Mouse (Mus musculus) ovary, postnatal 10 days (tissue): ENCODE results near the gene Rtkn.

ENCODE experiments used
- DNase-seq: peaks from one replicate; pipeline ENCODE4 v3.0.0; 2022; ENCODE audit warnings: low spot score

Gene Rtkn

DNA sequence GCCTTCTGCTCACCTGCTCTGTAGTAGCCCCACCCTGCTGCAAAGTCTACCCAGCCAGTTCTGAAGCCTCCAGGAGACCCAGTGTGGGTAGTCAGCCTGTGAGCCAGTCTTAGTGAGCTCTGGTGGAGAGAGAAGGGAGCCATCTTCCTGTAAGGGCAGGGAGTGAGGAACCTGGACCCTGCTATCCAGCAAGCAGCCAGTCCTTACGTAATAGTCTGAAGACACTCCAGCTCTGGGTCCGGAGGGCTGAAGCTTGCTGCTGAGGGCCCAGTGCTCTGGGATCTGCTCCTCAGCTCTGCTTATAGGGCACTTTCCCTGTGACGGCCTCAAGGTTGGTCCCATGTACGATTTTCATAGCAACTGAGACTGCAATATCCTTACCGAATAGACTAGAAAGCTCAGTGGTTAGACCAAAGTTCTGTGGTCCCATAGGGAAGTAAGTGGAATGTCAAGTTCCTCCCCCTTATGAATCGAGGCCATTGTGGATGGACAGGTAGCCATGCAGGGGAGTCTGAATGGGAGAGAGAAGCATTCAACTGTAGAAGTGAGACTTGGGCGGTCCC lies at the start of gene Rtkn:
Rtkn (plus strand) TSS at position 513 of the 563 bp plus-strand sequence.
- DNase-seq = no peak

DNA sequence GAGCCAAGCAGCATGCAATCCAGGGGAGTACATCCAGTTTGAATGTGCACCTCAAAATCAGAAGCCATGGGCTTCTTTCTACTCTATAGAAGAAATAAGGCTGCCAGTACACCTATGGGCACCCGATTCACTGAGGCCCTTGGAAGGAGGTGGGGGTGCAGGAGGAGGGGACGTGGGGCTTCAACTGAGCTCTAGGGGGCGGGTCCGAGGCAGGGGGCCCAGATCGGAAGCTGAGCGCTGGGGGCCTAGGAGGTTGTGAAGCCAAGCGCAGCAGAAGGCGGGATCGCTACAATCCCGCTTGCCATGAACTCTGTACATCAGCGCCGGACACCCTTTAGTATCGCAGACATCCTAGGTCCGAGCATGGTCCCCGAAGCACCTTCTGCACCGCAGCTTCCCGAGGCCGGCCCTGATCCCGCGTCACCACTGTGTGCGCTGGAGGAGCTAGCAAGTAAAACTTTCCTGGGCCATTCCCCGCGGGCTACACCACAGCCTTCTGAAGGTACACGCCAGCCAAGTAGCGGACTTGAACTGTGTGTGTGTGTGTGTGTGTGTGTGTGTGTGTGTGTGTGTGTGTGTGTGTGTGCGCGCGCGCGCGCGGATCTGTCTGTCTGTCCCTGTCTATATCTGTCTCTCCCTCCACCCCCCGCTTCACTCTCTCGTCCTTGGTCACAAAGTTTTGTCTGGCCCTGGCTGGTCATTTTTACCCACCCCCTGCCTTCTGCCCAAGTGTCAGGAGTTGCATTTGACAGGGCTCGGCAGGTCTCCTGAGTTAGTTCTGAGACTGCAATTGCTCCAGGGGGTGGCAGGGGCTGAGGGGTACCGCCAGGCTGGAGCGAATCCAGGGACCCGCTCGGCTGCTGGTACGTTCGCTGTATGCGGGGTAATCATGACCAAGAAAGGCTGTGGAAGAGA lies 48.9 kb upstream of the Rtkn start, which contains the start of gene Lbx2:
Lbx2 (plus strand) TSS at position 247 of the 915 bp plus-strand sequence.
- DNase-seq = no peak

DNA sequence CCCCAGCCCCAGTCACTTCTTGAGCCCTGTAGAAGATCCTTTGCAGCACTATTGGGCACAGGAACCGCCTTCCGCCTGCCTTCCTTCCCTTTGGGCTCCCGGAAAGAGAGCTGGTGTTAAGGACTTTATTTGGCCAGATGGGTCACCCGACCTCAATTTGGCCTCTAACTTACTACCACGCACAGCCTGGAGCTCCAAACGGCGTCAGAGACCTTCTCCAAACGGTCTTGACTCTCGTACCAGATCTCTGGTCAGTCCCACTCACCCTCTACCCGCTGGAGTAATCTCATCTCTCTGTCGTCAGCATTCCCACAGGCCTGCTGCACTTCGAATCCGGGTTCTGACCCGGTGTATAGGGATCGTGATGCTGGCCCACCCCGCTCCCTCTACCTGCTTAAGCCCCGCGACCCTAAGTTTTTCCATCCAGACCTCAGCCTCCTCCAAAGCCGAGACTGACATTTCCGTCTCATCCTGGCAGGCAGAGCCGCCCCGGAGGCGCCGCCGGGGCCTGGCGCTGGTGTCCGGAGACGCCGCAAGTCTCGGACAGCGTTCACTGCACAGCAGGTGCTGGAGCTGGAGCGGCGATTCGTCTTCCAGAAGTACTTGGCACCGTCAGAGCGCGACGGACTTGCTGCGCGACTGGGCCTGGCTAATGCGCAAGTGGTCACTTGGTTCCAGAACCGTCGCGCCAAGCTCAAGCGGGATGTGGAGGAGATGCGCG lies 47.9 kb upstream of the Rtkn start:
- DNase-seq = no peak

DNA sequence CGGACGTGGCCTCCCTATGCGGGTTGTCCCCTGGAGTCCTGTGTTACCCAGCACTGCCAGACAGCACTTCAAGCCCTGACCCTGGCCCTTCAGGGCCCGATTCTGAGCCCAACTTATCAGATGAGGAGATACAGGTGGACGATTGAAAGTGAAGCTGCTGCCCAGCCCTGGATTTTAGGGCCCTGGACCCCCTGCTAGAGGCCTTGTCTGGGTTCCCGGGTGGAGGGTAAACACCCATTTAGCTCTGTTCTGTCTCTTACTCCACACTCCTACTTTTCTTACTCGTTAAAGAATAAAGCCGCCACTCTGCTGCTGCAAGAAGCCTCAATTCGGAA lies 47.4 kb upstream of the Rtkn start:
- no peak for DNase-seq

DNA sequence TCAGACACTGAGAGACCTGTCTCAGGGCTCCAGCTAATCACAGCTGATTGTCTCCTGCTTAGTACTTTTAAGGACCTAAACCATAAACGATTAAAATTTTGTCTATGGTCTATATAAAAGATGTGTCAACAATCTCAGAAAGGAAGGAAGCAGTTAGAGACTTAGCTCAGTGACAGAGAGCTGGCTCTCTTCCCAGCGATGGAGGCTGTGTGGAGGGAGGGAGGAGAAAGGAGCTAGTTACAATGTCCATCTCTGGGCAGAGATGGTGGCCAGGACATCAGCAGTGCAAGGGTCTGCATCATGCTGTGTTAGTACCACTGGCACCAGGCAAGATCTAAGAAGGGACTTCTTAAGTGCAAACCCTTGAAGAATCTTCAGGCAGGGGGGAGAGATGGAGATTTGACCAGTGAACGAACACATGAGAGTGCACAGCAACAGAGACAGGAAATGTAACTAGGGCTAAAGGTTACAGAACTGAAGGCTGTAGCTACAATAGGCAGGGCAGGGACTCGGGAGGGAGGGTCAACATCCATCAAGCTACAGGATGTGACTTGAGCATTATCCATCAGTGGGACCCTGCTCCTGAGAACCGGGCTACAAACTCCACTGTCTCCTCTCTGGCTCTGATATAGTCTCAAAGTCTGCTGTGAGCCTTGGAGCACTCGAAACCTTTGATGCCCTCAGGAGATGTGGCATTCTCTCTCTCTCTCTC lies 42.7 kb upstream of the Rtkn start:
- no peak for DNase-seq

DNA sequence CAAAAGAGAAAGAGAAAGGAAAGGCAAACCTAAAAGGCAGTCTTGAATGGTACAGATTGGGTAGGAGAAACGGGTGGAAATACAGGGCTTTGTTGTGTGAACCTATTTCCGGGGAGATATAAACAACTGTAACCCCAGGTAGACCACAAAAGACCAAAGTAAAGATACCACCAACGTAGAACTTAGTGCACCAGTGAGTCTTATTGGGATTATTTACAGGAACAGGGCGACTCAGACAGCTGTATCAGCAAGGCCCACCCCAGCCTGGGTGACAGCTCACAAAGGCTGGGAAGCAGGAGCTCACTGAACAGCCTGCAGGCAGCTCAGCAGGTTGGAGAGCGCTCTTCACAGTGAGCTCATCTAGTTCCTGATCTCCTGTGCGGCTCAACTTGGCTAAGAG lies 39.3 kb upstream of the Rtkn start:
- DNase-seq = no peak

DNA sequence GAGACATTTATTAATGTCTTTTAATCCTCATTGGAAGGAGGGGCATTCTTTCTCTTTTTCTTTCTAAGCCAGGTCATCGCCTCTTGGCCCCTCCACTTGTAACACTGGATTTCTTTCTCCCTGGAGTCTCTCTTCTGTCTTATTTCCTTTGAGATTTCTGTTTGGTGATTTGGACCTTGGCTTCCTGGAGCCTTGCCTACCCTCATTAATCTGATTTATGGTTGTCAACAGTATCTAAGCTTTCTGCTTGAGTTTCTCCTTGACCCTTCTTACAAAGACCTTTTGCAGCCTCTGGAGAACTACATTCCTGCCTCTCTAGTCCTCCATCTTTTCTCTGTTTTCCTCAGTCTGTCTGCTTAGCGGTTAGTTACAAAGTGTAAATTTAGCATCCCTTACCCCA lies 36.9 kb upstream of the Rtkn start:
- no peak for DNase-seq

DNA sequence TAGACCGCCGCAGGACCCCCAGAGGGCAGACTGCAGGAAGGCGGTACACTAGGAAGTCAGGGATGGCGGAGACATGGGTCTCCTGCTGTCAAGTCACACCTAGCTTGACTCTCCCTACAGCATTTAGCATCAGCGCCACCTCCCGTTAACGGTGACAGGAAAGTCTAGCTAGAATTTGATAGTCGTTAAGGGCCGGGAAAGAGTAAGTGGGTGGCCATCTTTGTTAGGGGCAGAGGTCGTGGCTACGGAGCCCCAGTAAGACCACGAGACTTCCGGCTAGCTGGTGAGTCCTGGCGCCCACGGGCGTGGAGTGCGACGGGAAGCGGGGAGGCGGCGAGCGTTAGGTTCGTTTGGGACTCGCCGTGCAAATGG lies 34.0 kb upstream of the Rtkn start, which contains the start of the genes Ccdc142 and Gm42688:
Ccdc142 (plus strand) TSS at position 286 of the 372 bp plus-strand sequence.
Gm42688 (plus strand) TSS at position 302 of the 372 bp plus-strand sequence.
- peak; percentile 66 for DNase-seq

DNA sequence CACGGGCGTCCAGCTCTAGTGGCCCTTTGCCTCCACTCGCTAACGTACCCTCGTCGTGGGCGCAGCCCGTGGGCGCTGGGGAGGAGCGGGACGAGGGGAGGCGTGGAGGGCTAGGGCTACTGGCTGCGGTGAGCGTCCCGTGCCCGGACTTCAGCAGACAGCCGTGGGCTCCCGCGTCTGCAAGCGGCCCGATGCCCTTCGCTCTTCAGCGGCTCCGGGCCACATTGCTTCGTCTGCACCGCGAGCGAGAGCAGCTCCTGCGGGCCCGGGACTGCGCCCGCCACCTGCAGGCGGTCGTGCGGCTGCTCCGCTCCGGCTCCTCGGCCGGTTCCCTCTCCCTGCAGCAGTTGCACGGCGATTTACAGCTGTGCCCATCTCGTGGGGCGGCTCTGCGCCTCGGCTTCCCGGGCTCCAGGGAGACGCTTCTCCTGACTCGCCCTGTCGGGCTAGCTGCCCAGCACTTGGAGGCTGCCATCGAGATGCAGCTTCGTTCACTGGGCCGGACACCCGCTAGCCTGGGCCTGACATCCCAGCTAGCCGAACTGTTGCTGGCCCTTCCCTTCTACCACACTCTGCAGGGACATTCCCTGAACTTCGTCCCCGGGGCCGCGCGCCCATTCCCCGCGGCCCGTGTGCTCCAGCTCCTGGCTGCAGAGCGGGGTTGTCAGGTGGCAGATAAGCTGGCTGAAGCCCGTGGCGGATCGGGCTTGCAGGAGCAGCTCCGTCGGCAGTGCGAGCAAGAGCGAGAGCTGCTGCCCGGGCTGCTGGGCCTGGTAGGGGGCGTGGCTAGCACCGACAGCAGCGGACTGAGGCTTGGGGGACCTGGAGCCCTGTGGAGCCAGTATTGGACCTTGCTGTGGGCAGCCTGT lies 33.3 kb upstream of the Rtkn start:
- no peak for DNase-seq

DNA sequence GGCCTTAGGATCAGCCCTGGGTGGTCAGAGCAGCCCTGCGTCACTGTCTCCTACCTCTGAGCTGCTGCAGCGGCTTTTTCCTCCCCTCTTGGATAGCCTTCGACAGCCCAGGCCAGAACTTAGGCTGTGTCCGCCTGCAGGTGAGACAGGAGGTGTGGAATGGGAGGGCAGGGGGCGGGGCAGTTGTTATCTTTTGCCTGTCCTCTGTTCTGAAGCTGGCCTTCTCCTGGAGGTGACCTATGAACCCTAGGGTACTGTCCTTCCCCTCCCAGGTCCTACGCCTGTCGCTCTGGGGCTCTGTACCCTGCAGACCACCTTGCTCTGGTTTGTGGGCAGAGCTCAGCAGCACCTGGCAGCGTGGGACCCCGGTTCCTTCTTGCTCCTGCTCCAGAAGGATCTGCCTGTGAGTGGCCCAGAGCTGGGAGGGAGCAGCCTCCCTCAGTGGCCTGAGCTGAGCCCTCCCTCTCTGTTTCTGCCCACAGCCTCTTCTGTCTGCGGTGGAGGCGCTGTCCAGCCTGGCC lies 32.1 kb upstream of the Rtkn start:
- no peak for DNase-seq

DNA sequence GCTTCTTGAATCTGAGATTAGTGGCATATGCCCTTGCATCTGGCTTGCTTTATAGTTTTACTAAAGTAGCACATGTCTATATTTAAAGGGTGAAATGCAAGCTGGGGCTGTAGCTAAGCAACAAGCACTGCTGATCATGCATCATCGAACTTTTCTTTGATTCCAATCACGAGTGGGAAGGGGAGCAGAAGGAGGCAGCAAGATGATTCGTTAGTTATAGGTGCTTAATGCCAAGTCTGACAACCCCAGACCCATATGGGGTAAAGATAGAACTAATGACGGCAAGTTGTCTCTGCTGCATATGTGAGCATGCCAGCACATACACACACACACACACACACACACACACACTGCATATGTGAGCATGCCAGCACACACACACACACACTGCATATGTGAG lies 31.1 kb upstream of the Rtkn start:
- DNase-seq = no peak

DNA sequence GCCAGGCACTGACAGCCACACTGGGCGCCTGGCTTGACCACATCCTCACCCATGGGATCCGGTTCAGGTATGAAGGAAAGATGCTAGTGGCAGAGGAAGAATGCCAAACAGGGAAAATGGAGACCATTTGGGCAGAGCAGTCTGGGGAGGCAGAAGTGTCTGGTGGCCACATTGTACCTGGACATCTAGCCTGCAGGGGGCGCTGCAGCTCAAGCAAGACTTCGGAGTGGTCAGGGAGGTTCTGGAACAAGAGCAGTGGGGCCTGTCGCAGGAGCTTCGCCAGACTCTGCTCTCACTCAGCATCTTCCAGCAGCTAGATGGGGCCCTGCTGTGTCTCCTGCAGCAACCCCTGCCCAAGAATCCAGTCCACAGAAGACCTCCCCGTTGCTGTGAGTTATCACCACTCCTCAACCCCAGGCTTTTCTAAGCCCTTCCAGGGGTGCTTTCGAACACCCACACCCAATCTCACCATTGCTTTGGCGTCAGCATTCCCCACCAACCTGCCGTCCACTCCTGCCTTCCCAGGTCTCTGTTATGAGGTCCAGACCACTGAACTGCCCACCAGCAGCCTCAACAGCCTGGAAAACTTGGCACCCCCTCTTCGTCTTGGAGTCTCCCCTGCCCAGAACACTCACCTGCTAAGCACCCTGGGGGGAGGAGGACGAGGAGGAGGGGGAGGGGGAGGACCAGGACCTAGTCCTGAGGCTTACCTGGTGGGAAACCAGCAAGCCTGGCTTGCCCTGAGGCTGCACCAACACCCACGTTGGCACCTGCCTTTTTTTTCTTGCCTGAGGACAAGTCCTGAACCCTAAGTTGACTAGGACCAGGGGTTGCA lies 27.5 kb upstream of the Rtkn start:
- no peak for DNase-seq

DNA sequence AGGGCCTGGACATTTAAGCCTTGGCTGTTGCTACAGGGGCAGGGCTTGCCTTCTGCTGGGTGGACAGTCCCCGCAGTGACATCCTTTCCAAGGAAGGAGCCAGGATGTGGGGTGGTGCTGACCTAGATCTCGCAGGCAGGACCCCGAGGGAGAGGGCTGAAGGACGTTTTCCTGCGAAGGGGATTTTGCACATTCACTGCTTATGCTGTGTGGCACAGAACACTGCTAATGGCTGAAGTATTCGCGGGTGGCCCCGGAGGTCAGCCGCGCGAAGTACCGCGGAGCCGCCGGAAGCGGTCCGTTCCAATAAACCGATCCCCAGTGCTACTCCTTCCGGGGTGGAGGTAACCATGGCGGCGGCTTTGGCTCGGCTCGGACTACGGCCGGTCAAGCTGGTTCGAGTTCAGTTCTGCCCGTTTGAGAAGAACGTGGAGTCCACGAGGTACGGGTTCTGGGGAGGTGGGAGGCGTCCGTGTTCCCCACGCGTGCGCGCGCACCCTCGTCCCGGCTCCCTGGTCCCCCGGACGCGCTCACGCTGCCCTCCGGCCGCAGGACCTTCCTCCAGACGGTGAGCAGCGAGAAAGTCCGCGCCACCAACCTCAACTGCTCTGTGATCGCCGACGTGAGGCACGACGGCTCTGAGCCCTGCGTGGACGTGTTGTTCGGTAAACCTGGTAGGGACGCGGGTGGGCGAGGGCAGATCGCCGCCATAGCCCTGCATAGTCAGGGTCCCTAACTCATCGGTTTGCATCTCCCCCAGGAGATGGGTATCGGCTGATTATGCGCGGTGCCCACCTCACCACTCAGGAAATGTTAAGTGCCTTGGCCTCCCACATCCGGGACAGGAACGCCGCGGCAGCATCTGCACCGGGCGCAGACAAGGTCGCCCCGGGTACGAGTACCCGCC lies 26.2 kb upstream of the Rtkn start, which contains the start of gene Mrpl53:
Mrpl53 (plus strand) TSS at position 279 of the 907 bp plus-strand sequence.
- DNase-seq = peak; percentile 78

DNA sequence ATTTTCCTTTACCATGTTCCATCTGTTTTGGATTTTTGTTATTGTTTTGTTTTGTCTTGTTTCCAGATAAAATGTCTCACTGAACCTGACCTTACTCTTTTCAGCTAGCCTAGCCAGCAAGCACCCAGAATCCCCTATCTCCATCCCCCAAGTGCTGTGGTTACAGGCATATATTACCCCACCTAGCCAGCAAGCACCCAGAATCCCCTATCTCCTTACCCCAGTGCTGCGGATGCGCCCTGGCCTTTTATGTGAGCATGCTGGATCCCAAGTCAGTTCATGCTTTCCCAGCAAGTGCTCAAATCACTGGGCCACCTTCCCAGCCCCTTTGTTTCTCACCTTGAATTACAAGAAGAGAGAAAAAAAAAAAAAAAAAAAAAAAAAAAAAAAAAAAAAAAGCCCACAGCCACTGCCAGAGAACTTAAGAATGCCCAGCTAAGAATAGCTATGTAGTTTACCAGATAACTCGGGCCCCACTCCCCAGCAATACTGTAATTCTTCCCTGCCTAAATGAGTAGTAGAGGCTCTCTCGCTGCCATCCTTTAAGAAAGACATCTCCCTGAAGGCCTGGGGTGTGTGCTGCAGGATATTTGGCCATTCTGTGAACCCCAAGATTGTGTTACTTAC lies 23.6 kb upstream of the Rtkn start:
- DNase-seq = no peak

DNA sequence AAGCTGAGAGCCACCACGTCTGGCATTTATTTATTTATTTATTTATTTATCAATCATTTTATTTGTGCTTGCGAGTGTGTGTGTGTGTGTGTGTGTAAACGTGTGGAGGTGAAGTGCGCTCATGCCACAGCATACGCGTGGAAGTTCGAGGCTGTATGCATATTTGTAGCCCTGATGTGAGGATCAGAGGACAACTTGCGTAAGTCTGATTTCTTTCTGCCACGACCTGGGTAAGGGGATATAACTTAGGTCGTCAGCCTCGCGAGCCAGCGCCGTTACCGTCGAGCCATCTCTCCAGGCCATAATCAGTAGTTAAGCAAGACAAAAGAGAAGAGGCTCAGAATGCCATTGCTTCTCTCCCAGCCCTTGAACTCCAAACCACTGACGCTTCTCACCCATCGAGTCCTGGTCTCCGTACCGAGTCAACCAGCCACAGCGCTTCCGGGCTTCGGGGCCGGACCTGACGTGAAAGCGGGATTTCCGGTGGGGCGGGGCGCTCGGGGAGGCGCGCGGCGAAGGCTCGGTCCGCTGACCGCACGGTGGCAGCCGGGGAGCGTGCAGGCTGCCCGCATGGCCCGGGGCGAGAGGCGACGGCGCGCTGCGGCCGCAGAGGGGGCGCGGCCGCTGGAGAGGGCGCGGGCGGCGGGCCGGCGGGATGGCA lies 20.1 kb upstream of the Rtkn start, which contains the start of gene Mogs:
Mogs (plus strand) TSS at position 486 of the 661 bp plus-strand sequence.
- DNase-seq = peak; percentile 83

DNA sequence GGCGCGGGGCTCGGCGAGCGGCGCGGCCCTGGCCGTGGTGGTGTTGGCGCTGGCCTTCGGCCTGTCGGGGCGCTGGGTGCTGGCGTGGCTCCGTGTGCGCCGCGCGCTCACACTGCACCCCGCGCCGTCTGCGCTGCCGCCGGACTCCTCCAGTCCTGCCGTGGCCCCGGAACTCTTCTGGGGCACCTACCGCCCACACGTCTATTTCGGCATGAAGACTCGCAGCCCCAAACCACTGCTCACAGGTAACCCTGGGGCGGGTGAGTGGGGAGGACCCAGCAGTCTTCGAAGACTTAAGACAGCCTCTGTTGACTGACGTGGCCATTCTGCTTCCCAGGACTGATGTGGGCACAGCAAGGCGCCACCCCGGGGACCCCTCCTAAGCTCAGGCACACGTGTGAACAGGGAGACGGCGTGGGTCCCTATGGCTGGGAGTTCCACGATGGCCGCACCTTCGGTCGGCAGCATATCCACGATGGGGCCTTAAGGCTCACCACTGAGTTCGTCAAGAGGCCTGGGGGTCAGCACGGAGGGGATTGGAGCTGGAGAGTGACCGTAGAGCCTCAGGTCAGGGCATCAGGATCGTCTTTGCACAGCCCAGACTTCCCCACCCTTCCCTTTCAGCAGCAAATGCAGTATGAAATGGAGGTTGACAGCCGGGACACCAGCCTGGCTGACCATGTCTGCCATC lies 19.4 kb upstream of the Rtkn start:
- no peak for DNase-seq
